Mouse (Mus musculus): ENCODE data around the gene Actb. TPM values are rescaled to one million over a fixed set of nuclear protein-coding genes. Genes with fewer than 3 reads are reported as not detected.
A peak's percentile ranks its signal among the peaks of the same experiment; 100 is the strongest.

Actb gene
- total and polyA plus RNA-seq, 3 experiments: 1,403 to 4,417 (median 3,042) TPM

- TF ChIP-seq CTCF (IDR thresholded peaks at IDR 0.05 in 2 of 3, conservative IDR thresholded peaks at IDR 0.05 in 1 of 3; ENCODE audit: control insufficient read depth in 1 of 3, insufficient read depth in 1 of 3, low read depth in 2 of 3, low read length in 3 of 3, poor library complexity in 1 of 3, severe bottlenecking in 1 of 3): peak; percentile 69 to 78 (median 69)
- no peak for TF ChIP-seq MYC (IDR thresholded peaks at IDR 0.05; ENCODE audit: low read depth, low read length)
- TF ChIP-seq ZMIZ1 (IDR thresholded peaks at IDR 0.05; ENCODE audit: low read depth, low read length): no peak
Observed at GRCm38 (mm10) chr5:142932084-142932685, 25.6 kb upstream of the Actb start (continued).

- peak overlapping the region; percentile 52 to 54; a peak in 1 of 4 replicates for H3K4me3 ChIP-seq (ENCODE audit: control insufficient read depth in 1 of 2, insufficient read depth in 1 of 2, low read depth in 2 of 2, low read length in 2 of 2)
- no peak for DNase-seq (ENCODE audit: low read depth, low spot score)
- no peaks in the 10 kb centered on the region for H3K9me3 ChIP-seq (replicated peaks; ENCODE audit: insufficient read depth, low read length)
- peak overlapping the region; percentile 59 for H3K27ac ChIP-seq (ENCODE audit: control insufficient read depth, low read depth, low read length)
- no peaks in the 10 kb centered on the region for H3K27me3 ChIP-seq (ENCODE audit: control insufficient read depth in 1 of 2, insufficient read depth in 2 of 2, low read length in 2 of 2)
- peaks cover 0 to 33% of the 10 kb centered on the region in 2 experiments; a peak in 2 of 4 replicates for H3K4me1 ChIP-seq (ENCODE audit: control insufficient read depth in 1 of 2, insufficient read depth in 2 of 2, low read length in 2 of 2)
- H3K9ac ChIP-seq (ENCODE audit: control insufficient read depth, low read depth, low read length, poor library complexity, severe bottlenecking): peak overlapping the region; percentile 71
- H3K36me3 ChIP-seq (ENCODE audit: control insufficient read depth in 1 of 2, insufficient read depth in 2 of 2, low read length in 2 of 2): peaks cover 0 to 12% of the 10 kb centered on the region in 2 experiments; a peak in 2 of 4 replicates
- no peak for TF ChIP-seq TCF12 (IDR thresholded peaks at IDR 0.05; ENCODE audit: low read depth, low read length)
- no peak for TF ChIP-seq USF1 (IDR thresholded peaks at IDR 0.05; ENCODE audit: low read depth, low read length)
- TF ChIP-seq KAT2A (conservative IDR thresholded peaks at IDR 0.05; ENCODE audit: low read depth, low read length): no peak
- TF ChIP-seq MEF2A (IDR thresholded peaks at IDR 0.05; ENCODE audit: extremely low read depth, insufficient replicate concordance, low read depth, low read length, poor library complexity, severe bottlenecking): no peak
- TF ChIP-seq POLR2AphosphoS5 (IDR thresholded peaks at IDR 0.05; ENCODE audit: borderline replicate concordance, low read depth, low read length): no peak
- no peak for TF ChIP-seq ZKSCAN1 (IDR thresholded peaks at IDR 0.05; ENCODE audit: low read depth, low read length)
- TF ChIP-seq RCOR1 (IDR thresholded peaks at IDR 0.05; ENCODE audit: low read depth, low read length): no peak
- no peak for TF ChIP-seq CHD1 (IDR thresholded peaks at IDR 0.05; ENCODE audit: low read depth, low read length)
- TF ChIP-seq NELFE (IDR thresholded peaks at IDR 0.05; ENCODE audit: low read depth, low read length): no peak
- no peak for TF ChIP-seq TBP (IDR thresholded peaks at IDR 0.05; ENCODE audit: low read depth, low read length)
- TF ChIP-seq MAZ (IDR thresholded peaks at IDR 0.05; ENCODE audit: low read depth, low read length): no peak
- TF ChIP-seq ELF1 (IDR thresholded peaks at IDR 0.05; ENCODE audit: low read depth, low read length): no peak
- TF ChIP-seq POLR2A (IDR thresholded peaks at IDR 0.05; ENCODE audit: control insufficient read depth in 1 of 2, insufficient read depth in 1 of 2, low read depth in 1 of 2, low read length in 2 of 2, poor library complexity in 1 of 2): no peak
- no peak for TF ChIP-seq MYB (IDR thresholded peaks at IDR 0.05; ENCODE audit: low read depth, low read length)
- TF ChIP-seq POLR2AphosphoS2 (IDR thresholded peaks at IDR 0.05; ENCODE audit: low read length): no peak
- H3K79me2 ChIP-seq (ENCODE audit: control insufficient read depth, insufficient read depth, low read length, poor library complexity): peaks cover 4% of the 10 kb centered on the region; the same call in 1 of the 2 replicates
Observed at GRCm38 (mm10) chr5:142931241-142931745, 24.7 kb upstream of the Actb start.

Data from MEL (cell line).